Mouse (Mus musculus): ENCODE data around the gene Slc34a1. TPM values are rescaled to one million over a fixed set of nuclear protein-coding genes. Genes with fewer than 3 reads are reported as not detected.

The Slc34a1 gene
- polyA plus RNA-seq, 1 experiment from 2014 or later: not detected

DNA sequence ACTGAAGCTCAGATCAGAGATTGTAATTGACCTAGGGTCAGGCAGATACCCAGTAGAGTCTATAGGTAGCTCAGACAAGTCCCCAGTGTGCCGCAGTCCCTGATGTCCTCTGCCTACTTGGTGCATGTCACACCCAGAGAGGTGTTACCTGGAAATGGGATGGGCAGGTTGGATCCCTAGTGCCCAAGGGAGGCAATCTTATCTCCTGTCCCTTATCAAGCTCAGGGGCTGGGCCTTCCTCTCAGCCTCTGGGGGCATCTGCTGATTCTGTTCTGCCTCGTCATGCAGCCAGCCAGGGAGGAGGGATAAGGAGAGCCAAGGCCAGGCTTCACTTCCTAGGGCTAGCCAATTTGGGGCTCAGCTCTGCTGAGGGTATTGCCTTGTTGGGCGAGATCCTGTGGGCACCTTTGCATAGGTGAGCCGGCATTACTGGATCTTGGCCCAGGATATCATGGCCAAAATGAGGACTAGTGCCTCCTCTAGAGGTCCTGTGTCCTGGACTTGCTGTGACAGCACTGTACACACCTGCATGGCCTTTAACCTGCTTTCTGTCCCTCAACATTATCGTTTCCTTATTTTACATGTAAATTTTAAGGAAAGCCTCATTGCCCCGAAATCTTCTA lies 48.6 kb downstream of the Slc34a1 start:
- Histone ChIP-seq H3K9ac (no peak overlapping the region), H3K4me3 (peak overlapping the region; percentile 80), H3K4me1 (replicated peaks) (peaks cover 55% of the 10 kb centered on the region), H3K9me3 (replicated peaks) (no peaks in the 10 kb centered on the region), H3K27me3 (no peaks in the 10 kb centered on the region), H3K4me2 (peak overlapping the region; percentile 86), H3K27ac (no peak overlapping the region), H3K36me3 (peaks cover 7% of the 10 kb centered on the region)
- ATAC-seq (replicated peaks; ENCODE audit: insufficient number of reproducible peaks, insufficient read depth, low FRiP score, low read depth): no peak
- 62% methylated on average over 6 of the region's 6 CpGs for WGBS

DNA sequence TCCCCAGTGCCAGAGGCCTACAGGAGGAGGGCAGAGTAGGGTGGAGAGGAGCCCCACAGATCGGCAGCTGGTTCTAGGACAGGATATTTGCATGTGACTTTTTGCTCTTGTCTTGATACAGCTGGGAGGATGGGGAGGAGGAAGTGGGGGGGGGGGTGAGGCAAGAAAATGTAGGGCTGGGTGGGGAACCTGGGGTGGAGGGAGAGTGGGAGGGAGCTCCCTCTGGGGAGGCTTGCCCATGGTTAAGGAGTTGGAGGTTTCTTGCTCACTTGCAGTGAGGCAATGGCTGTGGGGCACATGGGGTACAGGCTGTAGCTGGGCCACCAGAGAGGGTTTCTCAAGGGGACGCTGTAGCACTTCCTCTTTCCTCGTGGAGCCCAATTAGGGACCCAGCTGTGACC lies 49.6 kb downstream of the Slc34a1 start:
- Histone ChIP-seq H3K4me2 (no peak overlapping the region), H3K27me3 (no peaks in the 10 kb centered on the region), H3K27ac (no peak overlapping the region), H3K9ac (no peak overlapping the region), H3K9me3 (replicated peaks) (no peaks in the 10 kb centered on the region), H3K36me3 (peaks cover 16% of the 10 kb centered on the region), H3K4me3 (no peak overlapping the region), H3K4me1 (replicated peaks) (peaks cover 62% of the 10 kb centered on the region)
- 54% methylated on average over 3 of the region's 3 CpGs for WGBS
- no peak for ATAC-seq (replicated peaks; ENCODE audit: insufficient number of reproducible peaks, insufficient read depth, low FRiP score, low read depth)

DNA sequence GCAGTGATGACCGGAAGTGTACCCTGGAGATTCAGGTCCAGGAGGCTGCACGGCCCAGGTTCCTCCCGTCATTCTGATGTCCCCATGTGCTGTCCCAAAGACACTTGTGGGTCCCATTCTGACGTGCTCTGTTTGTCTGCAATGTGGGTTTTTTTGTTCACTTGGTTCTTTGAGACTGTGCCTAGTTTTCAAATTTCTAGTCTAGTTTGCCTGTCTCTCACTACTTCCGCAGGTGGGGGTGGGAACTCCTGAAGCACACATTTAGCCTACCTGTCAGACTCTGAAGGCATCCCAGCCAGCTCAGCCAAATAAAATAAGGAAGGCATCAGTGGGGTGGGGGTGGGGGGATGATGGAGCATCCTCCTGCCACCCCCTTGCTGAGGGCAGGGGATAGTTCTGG lies 50.1 kb downstream of the Slc34a1 start:
- H3K9me3 ChIP-seq (replicated peaks): no peaks in the 10 kb centered on the region
- WGBS: 92% methylated on average over 5 of the region's 5 CpGs
- no peak for ATAC-seq (replicated peaks; ENCODE audit: insufficient number of reproducible peaks, insufficient read depth, low FRiP score, low read depth)
- no peak overlapping the region for H3K27ac ChIP-seq
- H3K36me3 ChIP-seq: peaks cover 22% of the 10 kb centered on the region
- H3K9ac ChIP-seq: no peak overlapping the region
- H3K4me1 ChIP-seq (replicated peaks): peaks cover 62% of the 10 kb centered on the region
- H3K4me3 ChIP-seq: no peak overlapping the region
- H3K27me3 ChIP-seq: no peaks in the 10 kb centered on the region
- no peak overlapping the region for H3K4me2 ChIP-seq

DNA sequence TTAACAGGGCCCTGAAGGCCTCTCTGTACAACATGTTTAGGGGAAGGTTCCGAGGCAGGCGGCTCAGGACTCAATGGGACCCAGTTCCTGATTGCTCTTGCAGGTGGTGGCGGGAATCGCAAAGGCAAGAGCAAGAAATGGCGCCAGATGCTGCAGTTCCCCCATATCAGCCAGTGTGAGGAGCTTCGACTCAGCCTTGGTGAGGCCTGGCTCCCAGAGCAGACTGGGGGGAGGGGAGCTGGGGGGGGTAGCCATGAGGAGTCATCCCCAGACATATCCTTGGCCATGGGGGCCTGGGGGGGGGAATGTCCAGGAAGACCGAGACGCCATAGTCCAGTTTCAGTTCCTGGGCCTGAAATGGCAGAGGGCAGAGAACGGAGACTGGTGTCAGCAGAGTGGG lies 51.2 kb downstream of the Slc34a1 start:
- ATAC-seq (replicated peaks; ENCODE audit: insufficient number of reproducible peaks, insufficient read depth, low FRiP score, low read depth): no peak
- no peaks in the 10 kb centered on the region for H3K27me3 ChIP-seq
- no peaks in the 10 kb centered on the region for H3K9me3 ChIP-seq (replicated peaks)
- H3K9ac ChIP-seq: no peak overlapping the region
- H3K4me3 ChIP-seq: no peak overlapping the region
- 85% methylated on average over 9 of the region's 9 CpGs for WGBS
- H3K27ac ChIP-seq: no peak overlapping the region
- no peak overlapping the region for H3K4me2 ChIP-seq
- peaks cover 57% of the 10 kb centered on the region for H3K4me1 ChIP-seq (replicated peaks)
- peaks cover 30% of the 10 kb centered on the region for H3K36me3 ChIP-seq

DNA sequence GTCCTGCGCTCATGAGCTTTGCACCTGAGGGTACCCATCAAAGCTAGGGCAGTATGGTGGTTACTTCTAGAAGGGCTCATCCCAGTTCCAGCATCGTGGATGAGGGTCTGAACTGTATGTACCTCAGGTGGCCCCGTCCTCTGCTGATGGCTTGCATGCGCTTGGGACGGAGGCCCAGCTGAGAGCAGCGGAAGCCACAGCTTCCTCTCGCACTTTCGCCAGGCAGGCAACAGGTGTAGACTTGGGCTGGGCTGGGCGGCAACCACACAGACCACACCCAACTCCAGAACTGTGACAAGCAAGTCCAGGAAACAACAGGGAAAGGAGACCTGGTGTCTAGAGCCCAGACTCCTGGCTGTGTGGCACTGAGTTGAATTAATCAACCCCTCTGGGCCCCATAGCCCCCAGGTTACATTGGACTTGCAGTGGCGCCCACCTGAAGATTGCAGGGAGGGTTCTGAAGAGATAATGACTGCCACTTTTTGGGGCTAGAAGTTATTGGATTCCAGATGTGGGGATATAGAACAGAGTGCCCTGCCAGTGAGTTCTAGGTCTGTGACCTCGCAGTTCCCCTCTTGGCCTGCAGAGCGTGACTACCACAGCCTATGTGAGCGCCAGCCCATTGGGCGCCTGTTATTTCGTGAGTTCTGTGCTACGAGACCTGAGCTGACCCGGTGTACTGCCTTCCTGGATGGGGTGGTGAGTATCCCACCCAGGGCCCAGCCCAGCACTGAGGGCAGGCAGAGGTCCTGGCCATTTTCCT lies 51.9 kb downstream of the Slc34a1 start:
- Histone ChIP-seq H3K27ac (peak overlapping the region; percentile 73), H3K27me3 (no peaks in the 10 kb centered on the region), H3K4me2 (no peak overlapping the region), H3K9me3 (replicated peaks) (no peaks in the 10 kb centered on the region), H3K4me3 (no peak overlapping the region), H3K4me1 (replicated peaks) (peaks cover 55% of the 10 kb centered on the region), H3K9ac (no peak overlapping the region), H3K36me3 (peaks cover 35% of the 10 kb centered on the region)
- WGBS: 88% methylated on average over 17 of the region's 17 CpGs
- no peak for ATAC-seq (replicated peaks; ENCODE audit: insufficient number of reproducible peaks, insufficient read depth, low FRiP score, low read depth)

DNA sequence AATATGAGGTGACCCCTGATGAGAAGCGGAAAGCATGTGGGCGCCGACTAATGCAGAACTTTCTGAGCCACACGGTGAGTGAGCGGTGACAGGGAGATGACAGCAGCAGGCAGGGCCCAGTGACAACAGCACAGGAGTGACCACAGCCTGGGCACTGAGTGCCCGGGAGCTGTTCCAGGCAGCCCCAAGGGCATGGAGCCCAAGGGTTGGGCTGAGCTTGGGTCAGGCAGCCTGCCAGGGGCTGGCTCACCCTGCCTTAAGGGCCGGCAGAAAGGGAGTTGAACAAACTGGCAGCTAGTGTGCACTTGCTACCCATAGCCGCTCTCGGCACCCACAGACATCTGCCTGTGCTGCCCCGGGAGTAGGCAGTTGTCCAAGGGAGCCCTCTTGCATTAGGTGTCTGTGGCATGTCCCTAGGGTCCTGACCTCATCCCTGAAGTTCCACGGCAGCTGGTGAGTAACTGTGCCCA lies 52.6 kb downstream of the Slc34a1 start:
- ATAC-seq (replicated peaks; ENCODE audit: insufficient number of reproducible peaks, insufficient read depth, low FRiP score, low read depth): peak; percentile 76
- Histone ChIP-seq H3K27ac (peak overlapping the region; percentile 73), H3K27me3 (no peaks in the 10 kb centered on the region), H3K36me3 (peaks cover 35% of the 10 kb centered on the region), H3K4me3 (no peak overlapping the region), H3K4me1 (replicated peaks) (peaks cover 55% of the 10 kb centered on the region), H3K9ac (no peak overlapping the region), H3K4me2 (no peak overlapping the region), H3K9me3 (replicated peaks) (no peaks in the 10 kb centered on the region)
- WGBS: 58% methylated on average over 11 of the region's 11 CpGs

DNA sequence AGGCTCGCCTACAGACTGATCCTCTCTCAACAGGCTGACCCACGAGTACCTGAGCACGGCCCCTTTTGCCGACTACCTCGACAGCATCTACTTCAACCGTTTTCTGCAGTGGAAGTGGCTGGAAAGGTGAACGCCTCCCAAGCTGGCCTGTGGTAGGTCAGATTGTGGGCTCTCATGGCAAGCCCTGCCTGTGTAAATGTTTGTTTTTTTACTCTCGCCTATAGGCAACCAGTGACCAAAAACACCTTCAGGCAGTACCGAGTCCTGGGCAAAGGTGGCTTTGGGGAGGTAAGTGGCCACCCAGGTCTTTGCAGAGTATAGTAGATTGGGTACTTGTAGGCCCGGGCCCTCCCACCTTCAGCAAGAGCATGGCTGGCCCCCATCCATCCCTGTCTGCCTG lies 53.3 kb downstream of the Slc34a1 start:
- 88% methylated on average over 10 of the region's 10 CpGs for WGBS
- no peak overlapping the region for H3K4me2 ChIP-seq
- no peaks in the 10 kb centered on the region for H3K27me3 ChIP-seq
- no peak for ATAC-seq (replicated peaks; ENCODE audit: insufficient number of reproducible peaks, insufficient read depth, low FRiP score, low read depth)
- H3K4me1 ChIP-seq (replicated peaks): peaks cover 48% of the 10 kb centered on the region
- H3K4me3 ChIP-seq: no peak overlapping the region
- H3K9ac ChIP-seq: no peak overlapping the region
- H3K27ac ChIP-seq: peak overlapping the region; percentile 73
- no peaks in the 10 kb centered on the region for H3K9me3 ChIP-seq (replicated peaks)
- H3K36me3 ChIP-seq: peaks cover 40% of the 10 kb centered on the region

DNA sequence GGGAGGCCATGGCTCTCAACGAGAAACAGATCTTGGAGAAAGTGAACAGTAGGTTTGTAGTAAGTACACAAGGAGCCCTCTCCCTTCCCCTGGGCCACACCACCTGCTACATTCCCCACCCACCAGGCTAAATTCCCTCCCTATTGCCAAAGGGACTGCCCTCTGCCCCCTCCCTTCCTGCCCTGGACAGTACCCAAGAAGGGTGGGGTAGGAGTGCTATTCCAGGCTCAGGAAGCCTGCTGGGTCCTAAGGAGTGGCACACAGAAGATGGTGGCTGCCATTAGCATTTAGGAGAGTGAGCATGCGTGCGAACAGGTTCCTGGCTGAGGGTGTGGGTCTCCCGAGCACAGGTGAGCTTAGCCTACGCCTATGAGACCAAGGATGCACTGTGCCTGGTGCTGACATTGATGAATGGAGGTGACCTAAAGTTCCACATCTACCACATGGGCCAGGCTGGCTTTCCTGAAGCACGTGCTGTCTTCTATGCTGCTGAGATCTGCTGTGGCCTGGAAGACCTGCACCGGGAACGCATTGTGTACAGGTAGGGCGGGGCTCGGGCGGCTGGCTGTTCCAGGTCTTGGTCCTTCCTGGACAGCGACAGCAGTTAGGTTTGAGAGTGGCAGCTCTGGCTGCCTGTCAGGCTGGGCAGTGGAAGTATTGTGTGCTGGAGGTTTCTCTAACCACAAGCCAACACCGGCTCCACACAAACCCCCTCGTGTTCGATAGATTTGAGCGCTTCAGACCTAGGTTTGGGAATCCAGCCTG lies 54.0 kb downstream of the Slc34a1 start:
- Histone ChIP-seq H3K36me3 (peaks cover 46% of the 10 kb centered on the region), H3K27ac (no peak overlapping the region), H3K27me3 (no peaks in the 10 kb centered on the region), H3K4me1 (replicated peaks) (peaks cover 42% of the 10 kb centered on the region), H3K9me3 (replicated peaks) (no peaks in the 10 kb centered on the region), H3K4me2 (no peak overlapping the region), H3K9ac (no peak overlapping the region), H3K4me3 (no peak overlapping the region)
- WGBS: 91% methylated on average over 16 of the region's 16 CpGs
- no peak for ATAC-seq (replicated peaks; ENCODE audit: insufficient number of reproducible peaks, insufficient read depth, low FRiP score, low read depth)

DNA sequence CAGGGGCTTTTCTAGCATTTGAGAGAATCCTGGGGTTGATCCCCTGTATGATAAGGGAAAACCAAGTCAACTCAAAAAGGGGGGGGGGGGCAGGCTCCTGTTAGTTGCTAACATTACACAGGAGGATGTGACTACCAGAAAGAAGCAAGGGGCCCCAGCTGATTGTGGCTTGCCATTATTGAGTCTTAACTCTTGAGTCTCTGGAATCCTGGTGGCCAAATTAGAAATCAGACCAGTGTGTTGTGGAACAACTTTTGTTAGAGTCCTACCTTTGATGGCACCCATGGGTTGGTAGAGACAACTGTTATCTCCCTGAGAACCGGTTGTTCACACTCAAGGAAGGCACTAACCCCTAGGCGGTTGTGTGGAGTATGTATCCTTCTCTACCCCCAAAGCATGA lies 65.0 kb downstream of the Slc34a1 start:
- Histone ChIP-seq H3K9ac (no peak overlapping the region), H3K4me2 (no peak overlapping the region), H3K27ac (no peak overlapping the region), H3K27me3 (peaks cover 47% of the 10 kb centered on the region), H3K4me3 (no peak overlapping the region), H3K9me3 (replicated peaks) (no peaks in the 10 kb centered on the region), H3K36me3 (peaks cover 28% of the 10 kb centered on the region), H3K4me1 (replicated peaks) (peaks cover 14% of the 10 kb centered on the region)
- no peak for ATAC-seq (replicated peaks; ENCODE audit: insufficient number of reproducible peaks, insufficient read depth, low FRiP score, low read depth)
- WGBS: 63% methylated on average over 2 of the region's 2 CpGs

DNA sequence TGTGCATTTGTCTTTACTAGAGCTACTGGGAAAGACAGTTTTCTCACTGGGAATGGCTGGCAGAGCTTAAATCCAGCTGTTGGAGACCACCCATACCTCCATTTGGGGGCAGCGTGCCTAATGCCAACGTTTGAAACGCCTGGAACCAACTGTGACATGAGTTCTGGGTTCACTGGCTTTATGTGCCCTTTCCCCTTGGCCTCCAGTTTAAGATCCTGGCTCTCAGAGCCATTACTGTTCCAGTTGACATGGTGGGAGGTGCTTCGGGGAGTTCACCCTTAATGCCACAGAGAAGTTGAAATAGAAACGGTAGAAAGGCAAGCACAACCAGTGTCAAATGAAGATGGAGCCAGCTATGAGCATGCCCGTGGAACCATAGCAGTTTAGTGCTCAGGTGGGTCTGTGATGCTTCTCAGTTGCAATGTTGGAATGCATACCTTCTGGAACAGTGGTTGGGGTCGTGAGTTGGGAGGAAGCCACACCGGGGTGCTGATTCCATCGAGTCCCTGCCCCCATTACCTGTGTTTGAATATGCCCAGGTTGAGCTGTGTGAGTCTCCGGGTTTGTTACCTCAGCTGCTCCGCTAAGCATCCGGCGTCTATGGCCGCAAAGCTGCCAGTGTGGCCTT lies 65.5 kb downstream of the Slc34a1 start:
- Histone ChIP-seq H3K4me1 (replicated peaks) (peaks cover 14% of the 10 kb centered on the region), H3K27me3 (peaks cover 53% of the 10 kb centered on the region), H3K9me3 (replicated peaks) (no peaks in the 10 kb centered on the region), H3K4me2 (peak overlapping the region; percentile 93), H3K36me3 (peaks cover 25% of the 10 kb centered on the region), H3K27ac (no peak overlapping the region), H3K4me3 (peak overlapping the region; percentile 59), H3K9ac (peak overlapping the region; percentile 59)
- 16% methylated on average over 14 of the region's 14 CpGs for WGBS
- ATAC-seq (replicated peaks; ENCODE audit: insufficient number of reproducible peaks, insufficient read depth, low FRiP score, low read depth): no peak

Data from heart, embryonic 15.5 days (tissue).